Mouse (Mus musculus) forebrain, embryonic 16.5 days (tissue): ENCODE measurements around the gene Nceh1. TPM values are rescaled to one million over a fixed set of nuclear protein-coding genes. Genes with fewer than 3 reads are reported as not detected.

Source experiments
- ATAC-seq: fragments of 200-750 bp; cut with Nextera tagmentation; 2 replicates; pipeline ENCODE4 v1.8.0; 2017; ENCODE audit warnings: mild to moderate bottlenecking, moderate library complexity
- H3K27ac ChIP-seq: fragments of 300-500 bp; sonication (generic); 2 replicates; pipeline ENCODE4 v1.5.1; 2014; ENCODE audit warnings: low read length, control low read depth
- H3K27me3 ChIP-seq: fragments of 300-500 bp; sonication (generic); replicated peaks from 2 replicates; pipeline ENCODE4 v1.6.1; 2014; ENCODE audit warnings: low read length; ENCODE audit not compliant: control insufficient read depth, insufficient read depth
- H3K36me3 ChIP-seq: fragments of 300-500 bp; sonication (generic); 2 replicates; pipeline ENCODE4 v1.6.1; 2014; ENCODE audit not compliant: control insufficient read depth, insufficient read depth
- H3K4me1 ChIP-seq: fragments of 300-500 bp; sonication (generic); replicated peaks from 2 replicates; pipeline ENCODE4 v1.6.1; 2014; ENCODE audit warnings: low read length; ENCODE audit not compliant: control insufficient read depth, insufficient read depth
- H3K4me2 ChIP-seq: fragments of 300-500 bp; sonication (generic); 2 replicates; pipeline ENCODE4 v1.6.1; 2014; ENCODE audit warnings: mild to moderate bottlenecking, low read length, control low read depth
- H3K4me3 ChIP-seq: fragments of 300-500 bp; sonication (generic); replicated peaks from 2 replicates; pipeline ENCODE4 v1.5.1; 2014; ENCODE audit warnings: mild to moderate bottlenecking, low read length, control low read depth
- H3K9ac ChIP-seq: fragments of 300-500 bp; sonication (generic); replicated peaks from 2 replicates; pipeline ENCODE4 v1.6.1; 2014; ENCODE audit warnings: low read depth, low read length, control low read depth
- H3K9me3 ChIP-seq: fragments of 300-500 bp; sonication (generic); 2 replicates; pipeline ENCODE4 v1.6.1; 2016; ENCODE audit warnings: low read length; ENCODE audit not compliant: control insufficient read depth
- WGBS: fragments of 180-500 bp; shearing (Covaris S2); extraction: QIAGEN DNeasy Blood & Tissue Kit; methylation state at CpG from one replicate; pipeline ENCODE4 v1.1.7; 2014; 5-methylcytosine and 5-hydroxymethylcytosine counted together
- polyA plus RNA-seq: library from polyadenylated mRNA; unstranded; fragments of >200 nt; fragmentation: Nextera tagmentation; extraction: Ambion mirVana; gene quantifications from 2 replicates; pipeline ENCODE4 v1.2.1, GENCODE M21; 2015

The Nceh1 gene
- polyA plus RNA-seq, 1 experiment from 2014 or later, result 8.5 TPM

DNA sequence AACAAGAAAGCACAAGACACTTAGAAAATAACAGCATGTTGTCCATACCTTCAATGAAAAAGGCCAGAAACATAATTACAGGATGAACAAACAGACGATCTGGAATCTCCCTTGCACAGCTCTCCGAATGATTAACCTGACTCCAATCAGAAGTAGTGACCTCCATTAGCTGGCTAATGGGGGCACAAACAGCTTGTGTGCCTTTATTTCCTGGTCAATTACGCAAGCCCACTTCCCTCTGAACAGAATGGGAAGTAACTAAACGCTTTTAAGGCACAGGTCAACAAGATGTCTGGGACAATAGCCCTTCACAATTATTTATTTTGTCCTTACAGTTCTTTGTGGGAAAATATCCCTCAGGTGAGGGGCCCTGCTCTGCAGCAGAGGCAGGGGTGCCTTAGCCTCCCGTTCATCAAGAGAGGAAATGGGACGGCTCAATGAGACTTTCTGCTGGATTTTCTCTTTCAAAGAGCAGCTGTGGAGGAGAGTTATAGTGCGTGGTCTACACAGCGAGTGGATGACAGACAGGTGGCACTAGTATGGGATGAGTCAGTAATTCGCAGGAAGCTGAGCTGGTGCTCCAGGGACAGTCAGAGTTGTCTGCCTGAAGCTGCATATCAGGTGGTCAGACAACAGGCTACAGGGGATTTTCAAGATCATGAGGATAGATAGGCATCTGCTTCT lies 119.7 kb downstream of the Nceh1 start:
- Histone ChIP-seq H3K4me3 (no peak overlapping the region), H3K9me3 (no peaks in the 10 kb centered on the region), H3K27me3 (no peaks in the 10 kb centered on the region), H3K27ac (no peak overlapping the region), H3K4me1 (no peaks in the 10 kb centered on the region), H3K4me2 (no peak overlapping the region), H3K36me3 (no peaks in the 10 kb centered on the region), H3K9ac (no peak overlapping the region)
- no peak for ATAC-seq
- WGBS, result 76% methylated on average over 9 of the region's 9 CpGs

DNA sequence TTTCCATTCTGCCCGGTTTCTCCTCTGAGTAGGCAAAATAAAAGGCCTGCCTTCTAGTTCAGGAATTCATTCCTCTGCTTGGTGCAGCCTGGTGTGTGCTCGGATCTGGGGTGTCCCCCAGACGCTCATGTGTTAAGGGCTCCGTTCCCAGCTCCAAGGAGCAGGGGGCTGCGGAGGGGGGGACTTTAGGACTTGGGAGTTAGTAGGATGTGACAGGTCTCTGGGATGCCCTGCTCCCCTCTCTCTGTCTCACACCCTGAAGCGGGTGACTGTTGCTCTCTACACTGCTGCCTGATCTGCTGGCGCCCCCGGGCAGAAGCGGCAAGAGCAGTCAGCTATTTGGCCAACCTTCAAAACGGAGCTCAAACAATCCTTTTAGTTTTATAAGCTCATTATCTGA lies 124.0 kb downstream of the Nceh1 start:
- Histone ChIP-seq H3K27me3 (no peaks in the 10 kb centered on the region), H3K9me3 (no peaks in the 10 kb centered on the region), H3K4me2 (no peak overlapping the region), H3K4me3 (no peak overlapping the region), H3K9ac (no peak overlapping the region), H3K36me3 (no peaks in the 10 kb centered on the region), H3K27ac (no peak overlapping the region), H3K4me1 (no peaks in the 10 kb centered on the region)
- no peak for ATAC-seq
- 76% methylated on average over 10 of the region's 10 CpGs for WGBS

DNA sequence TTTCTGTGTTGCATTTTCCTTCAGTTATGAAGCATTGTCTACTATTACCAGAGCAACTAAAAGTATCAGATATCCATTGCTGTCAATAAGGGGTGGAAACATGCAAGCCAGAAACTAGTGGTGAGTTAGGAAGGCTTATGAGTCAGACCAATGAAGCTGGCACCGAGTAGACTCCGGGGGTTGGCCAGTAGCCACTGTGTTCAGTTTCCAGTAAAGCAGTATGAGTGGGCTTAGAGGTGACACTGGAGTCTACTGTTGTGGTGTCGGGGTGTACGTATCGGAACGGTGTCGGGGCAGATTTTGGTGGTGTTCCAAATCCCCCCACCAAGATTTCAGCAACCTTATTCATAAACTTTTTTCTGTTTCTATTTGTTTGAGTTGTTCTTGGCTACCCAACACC lies 128.2 kb downstream of the Nceh1 start:
- no peak for ATAC-seq
- Histone ChIP-seq H3K4me2 (no peak overlapping the region), H3K9me3 (no peaks in the 10 kb centered on the region), H3K4me3 (no peak overlapping the region), H3K27me3 (no peaks in the 10 kb centered on the region), H3K36me3 (no peaks in the 10 kb centered on the region), H3K4me1 (no peaks in the 10 kb centered on the region), H3K9ac (no peak overlapping the region), H3K27ac (no peak overlapping the region)
- 93% methylated on average over 7 of the region's 7 CpGs for WGBS

DNA sequence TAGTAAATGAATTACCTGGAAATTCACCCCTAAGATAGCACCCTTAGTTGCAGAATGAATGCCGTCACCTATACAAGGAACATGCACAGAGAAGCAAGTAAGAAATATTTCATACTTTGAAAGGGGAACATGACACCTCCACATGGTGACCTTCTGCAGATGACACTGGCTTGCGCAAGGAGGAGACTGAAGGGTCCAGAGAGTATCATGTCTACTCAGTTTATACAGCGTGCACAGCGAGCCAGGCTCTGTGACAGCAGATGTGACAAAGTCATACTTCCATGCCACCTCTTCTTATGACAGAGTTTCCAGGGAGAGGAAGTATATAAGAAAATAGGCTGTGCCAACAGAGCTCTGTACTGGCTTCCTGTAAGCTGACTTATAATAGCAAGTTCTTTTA lies 128.7 kb downstream of the Nceh1 start:
- Histone ChIP-seq H3K27me3 (no peaks in the 10 kb centered on the region), H3K36me3 (no peaks in the 10 kb centered on the region), H3K4me3 (no peak overlapping the region), H3K9ac (no peak overlapping the region), H3K9me3 (no peaks in the 10 kb centered on the region), H3K4me2 (no peak overlapping the region), H3K4me1 (no peaks in the 10 kb centered on the region), H3K27ac (no peak overlapping the region)
- no peak for ATAC-seq
- WGBS, result 99% methylated on average over 4 of the region's 4 CpGs

DNA sequence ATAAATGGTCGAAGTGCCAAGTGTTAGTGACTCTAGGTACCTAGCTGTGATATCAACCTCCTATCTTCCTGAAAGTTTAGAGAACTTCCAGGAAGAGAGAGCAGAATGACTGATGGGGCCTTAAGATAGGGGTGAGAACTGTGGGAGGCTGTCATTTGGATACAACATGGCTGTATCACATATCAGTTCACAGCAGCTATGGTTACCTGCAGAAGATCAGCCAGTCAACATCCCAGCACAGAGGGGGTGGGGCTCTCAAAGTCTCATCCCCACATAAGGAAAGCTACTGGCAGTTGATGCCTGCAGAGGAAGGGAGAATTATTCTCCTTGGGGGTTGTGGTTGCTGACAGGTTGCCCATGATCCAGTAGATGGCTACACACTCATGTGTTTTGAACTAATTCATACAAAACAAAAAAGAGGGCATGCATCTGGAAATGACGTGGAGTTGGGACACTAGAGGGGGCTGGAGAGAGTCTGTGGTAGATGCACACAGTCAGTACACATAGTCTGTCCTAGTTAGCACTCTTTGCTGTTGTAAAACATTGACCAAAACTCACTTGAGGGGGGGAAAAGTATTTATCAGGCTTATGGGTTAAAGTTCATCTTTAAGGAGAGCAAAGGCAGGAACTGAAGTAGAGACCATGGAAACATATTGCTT lies 131.9 kb downstream of the Nceh1 start:
- Histone ChIP-seq H3K4me1 (no peaks in the 10 kb centered on the region), H3K9ac (no peak overlapping the region), H3K9me3 (no peaks in the 10 kb centered on the region), H3K4me2 (no peak overlapping the region), H3K27ac (no peak overlapping the region), H3K4me3 (no peak overlapping the region), H3K27me3 (no peaks in the 10 kb centered on the region), H3K36me3 (no peaks in the 10 kb centered on the region)
- ATAC-seq, result no peak
- WGBS, result 64% methylated on average over 2 of the region's 2 CpGs

DNA sequence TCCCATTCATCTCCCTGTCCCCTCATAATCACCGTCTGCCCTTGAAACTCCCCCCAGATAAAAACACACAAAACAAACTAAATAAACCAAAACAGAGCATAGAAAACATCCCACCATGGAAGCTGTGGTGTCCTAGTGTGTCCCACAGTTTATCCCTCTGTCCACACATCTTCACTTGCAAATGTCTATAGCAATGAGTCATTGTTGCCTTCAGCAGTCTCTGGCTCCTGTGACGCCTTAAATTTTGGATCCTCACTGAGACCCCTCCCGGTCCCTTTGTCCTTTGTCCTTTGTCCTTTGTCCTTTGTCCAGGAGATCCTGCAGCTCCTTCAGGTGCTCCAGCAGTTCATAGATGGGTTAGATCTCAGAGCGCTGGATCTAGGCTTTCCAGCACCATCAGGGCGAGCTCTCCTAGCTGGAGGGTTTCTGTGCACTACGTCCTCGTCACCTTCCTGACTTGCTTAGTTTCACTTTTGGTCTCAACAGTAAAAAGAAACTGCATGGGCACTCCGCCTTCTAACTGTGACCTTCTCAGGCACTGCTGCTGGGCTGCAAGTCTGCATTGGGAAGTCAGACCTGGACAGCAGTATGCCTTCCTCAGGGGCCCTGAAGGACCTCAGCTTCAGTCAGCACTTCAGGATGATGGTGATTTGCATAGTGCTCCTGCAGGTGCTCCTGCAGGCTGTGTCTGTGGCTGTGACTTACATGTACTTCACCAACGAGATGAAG lies 134.0 kb downstream of the Nceh1 start, which contains the start of gene Tnfsf10:
TSS of gene Tnfsf10 (plus strand) at position 470 of the 729 bp plus-strand sequence.
- Histone ChIP-seq H3K27me3 (no peaks in the 10 kb centered on the region), H3K9me3 (no peaks in the 10 kb centered on the region), H3K4me2 (no peak within 1 kb of the TSS), H3K9ac (no peak within 1 kb of the TSS), H3K4me3 (no peak within 1 kb of the TSS), H3K4me1 (no peaks in the 10 kb centered on the region), H3K27ac (no peak within 1 kb of the TSS), H3K36me3 (no peaks in the 10 kb centered on the region)
- WGBS, result 75% methylated on average over 9 of the region's 9 CpGs
- no peak for ATAC-seq

DNA sequence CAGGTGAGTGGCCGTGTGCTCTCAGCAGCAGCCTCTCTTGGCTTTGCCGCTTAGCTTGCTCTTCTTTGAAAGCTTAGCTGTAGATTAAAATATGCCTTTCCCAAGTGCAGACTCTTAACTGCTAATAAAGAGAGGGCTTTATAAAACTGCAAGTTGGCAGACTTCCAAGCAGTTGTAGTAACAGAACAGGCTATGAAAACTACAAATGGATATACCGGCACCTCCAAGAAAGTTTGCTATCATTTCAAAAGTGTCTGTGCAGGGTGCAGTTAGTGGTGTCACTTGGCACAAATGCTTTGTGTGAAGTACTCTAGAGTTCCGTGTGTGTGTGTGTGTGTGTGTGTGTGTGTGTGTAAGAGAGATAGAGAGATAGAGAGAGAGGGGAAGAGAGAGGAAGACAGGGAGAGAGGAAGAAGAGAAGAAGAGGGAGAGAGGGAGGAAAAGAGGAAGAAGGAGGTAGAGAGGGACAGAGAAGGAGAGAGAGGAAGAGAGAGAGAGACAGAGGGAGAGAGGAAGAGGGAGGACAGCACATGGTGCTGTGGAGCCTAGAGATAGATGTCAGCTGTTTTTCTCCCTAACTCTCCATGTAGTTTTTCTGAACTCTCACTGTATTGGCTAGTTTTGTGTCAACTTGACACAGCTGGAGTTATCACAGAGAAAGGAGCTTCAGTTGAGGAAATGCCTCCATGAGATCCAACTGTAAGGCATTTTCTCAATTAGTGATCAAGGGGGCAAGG lies 134.7 kb downstream of the Nceh1 start:
- Histone ChIP-seq H3K9me3 (no peaks in the 10 kb centered on the region), H3K4me3 (no peak overlapping the region), H3K27ac (no peak overlapping the region), H3K4me1 (no peaks in the 10 kb centered on the region), H3K27me3 (no peaks in the 10 kb centered on the region), H3K4me2 (no peak overlapping the region), H3K36me3 (no peaks in the 10 kb centered on the region), H3K9ac (no peak overlapping the region)
- no peak for ATAC-seq
- 38% methylated on average over 4 of the region's 4 CpGs for WGBS

DNA sequence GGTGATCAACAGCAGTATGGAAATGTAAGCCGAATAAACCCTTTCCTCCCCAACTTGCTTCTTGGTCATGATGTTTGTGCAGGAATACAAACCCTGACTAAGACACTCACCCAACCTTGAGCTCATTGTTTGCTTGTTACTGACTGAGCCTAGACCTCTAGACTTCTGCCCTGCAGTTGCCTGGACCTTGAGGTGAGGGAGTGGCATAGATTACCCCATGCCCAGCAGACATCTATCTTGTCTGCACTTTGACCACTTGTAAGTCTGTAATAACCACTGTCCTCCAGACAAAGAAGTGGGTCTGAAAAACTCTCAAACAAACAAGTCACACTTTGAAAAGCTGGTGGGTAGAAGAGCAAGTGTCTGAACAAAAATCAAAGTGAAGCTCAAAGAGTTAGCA lies 136.9 kb downstream of the Nceh1 start:
- H3K4me1 ChIP-seq, result no peaks in the 10 kb centered on the region
- no peak overlapping the region for H3K9ac ChIP-seq
- no peak for ATAC-seq
- no peaks in the 10 kb centered on the region for H3K36me3 ChIP-seq
- WGBS, result no CpG with 5 or more reads among the region's 1 CpGs
- no peak overlapping the region for H3K27ac ChIP-seq
- H3K4me3 ChIP-seq, result no peak overlapping the region
- no peak overlapping the region for H3K4me2 ChIP-seq
- H3K27me3 ChIP-seq, result no peaks in the 10 kb centered on the region
- H3K9me3 ChIP-seq, result no peaks in the 10 kb centered on the region
